Mouse (Mus musculus): ENCODE measurements around the gene Mrps35.

DNA sequence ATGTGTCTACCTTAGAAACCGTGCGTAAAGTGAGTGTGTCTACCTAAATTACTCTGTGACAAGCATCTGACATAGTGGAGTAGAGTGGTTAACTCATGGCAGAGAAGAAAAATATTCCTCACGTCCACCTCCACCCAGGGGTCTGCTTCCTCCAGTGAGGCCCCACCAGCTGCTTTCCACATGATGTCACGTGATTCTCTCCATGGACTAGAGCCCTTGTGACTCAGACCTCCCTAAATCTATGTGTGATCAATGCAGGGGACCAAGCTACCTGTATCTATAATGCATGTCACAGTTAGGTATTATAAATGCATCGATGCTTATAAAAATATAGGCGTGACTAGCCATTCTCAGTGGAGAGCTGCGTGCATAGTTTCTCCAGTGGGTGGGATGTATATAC lies 52.2 kb downstream of the Mrps35 start:
- TF ChIP-seq TAL1 (IDR thresholded peaks at IDR 0.05; ENCODE audit: low read length) (no peak), GATA1 (IDR thresholded peaks at IDR 0.05; ENCODE audit: low read length) (no peak)
